10 mouse cellular contexts compared by ENCODE assay signal in genomic region chr6:90288265-90288664, GRCm38 (mm10). TPM values are rescaled to one million over a fixed set of nuclear protein-coding genes. Genes with fewer than 3 reads are reported as not detected.
A peak's percentile ranks its signal among the peaks of the same experiment; 100 is the strongest.
DNase-seq lines count a peak whose midpoint lies in the region; ATAC-seq and TF ChIP-seq lines count a peak whose summit lies in the region.
"Had no signal": no experiment of that assay in that cellular context is flagged by ENCODE, and none has a peak within 500 bp of the region (broad histone marks: within the 10 kb centered on the region; RNA-seq: fewer than 3 reads in every experiment).

No protein-coding gene starts in this region.

- peak; percentile 44 for DNase-seq in hindbrain, postnatal 0 days (ENCODE audit: low spot score)
- peak; percentile 22 for DNase-seq in midbrain, postnatal 0 days (ENCODE audit: low spot score)
- no peak for DNase-seq in midbrain, embryonic 10.5 days (ENCODE audit: low spot score)
- DNase-seq in brain, embryonic 14.5 days (ENCODE audit: low read depth), result peak; percentile 7
- DNase-seq in retina, postnatal 1 day, result peak; percentile 17
- DNase-seq in hindbrain, embryonic 11.5 days (ENCODE audit: low spot score), result no peak

- H3K36me3 ChIP-seq in hindbrain, postnatal 0 days (ENCODE audit: insufficient read depth, low read length), result no peaks in the 10 kb centered on the region
- no peaks in the 10 kb centered on the region for H3K36me3 ChIP-seq in hindbrain, embryonic 12.5 days
- H3K36me3 ChIP-seq in midbrain, postnatal 0 days (ENCODE audit: insufficient read depth, low read length), result no peaks in the 10 kb centered on the region
- H3K36me3 ChIP-seq in midbrain, embryonic 10.5 days, result no peaks in the 10 kb centered on the region
- H3K36me3 ChIP-seq in hindbrain, embryonic 11.5 days (ENCODE audit: control insufficient read depth, insufficient read depth, low read length), result no peaks in the 10 kb centered on the region
- H3K36me3 ChIP-seq: forebrain, embryonic 12.5 days had no signal

- no peaks in the 10 kb centered on the region for H3K9me3 ChIP-seq in hindbrain, postnatal 0 days (ENCODE audit: low read length)
- H3K9me3 ChIP-seq in hindbrain, embryonic 12.5 days (replicated peaks), result peaks cover 7% of the 10 kb centered on the region
- no peaks in the 10 kb centered on the region for H3K9me3 ChIP-seq in midbrain, postnatal 0 days (ENCODE audit: low read length)
- peaks cover 25% of the 10 kb centered on the region for H3K9me3 ChIP-seq in midbrain, embryonic 10.5 days (replicated peaks)
- no peaks in the 10 kb centered on the region for H3K9me3 ChIP-seq in hindbrain, embryonic 11.5 days (ENCODE audit: control insufficient read depth, low read length)

- no peaks in the 10 kb centered on the region for H3K27me3 ChIP-seq in hindbrain, postnatal 0 days (ENCODE audit: insufficient read depth, low read length)
- no peaks in the 10 kb centered on the region for H3K27me3 ChIP-seq in hindbrain, embryonic 12.5 days
- H3K27me3 ChIP-seq in midbrain, postnatal 0 days (ENCODE audit: insufficient read depth, low read length), result no peaks in the 10 kb centered on the region
- no peaks in the 10 kb centered on the region for H3K27me3 ChIP-seq in midbrain, embryonic 10.5 days (ENCODE audit: low read depth, poor library complexity, severe bottlenecking)
- H3K27me3 ChIP-seq in hindbrain, embryonic 11.5 days (ENCODE audit: control insufficient read depth, insufficient read depth, low read length), result no peaks in the 10 kb centered on the region
- H3K27me3 ChIP-seq: forebrain, embryonic 12.5 days had no signal

- no peak overlapping the region for H3K4me3 ChIP-seq in hindbrain, postnatal 0 days (ENCODE audit: low read length)
- no peak overlapping the region for H3K4me3 ChIP-seq in hindbrain, embryonic 12.5 days
- H3K4me3 ChIP-seq in midbrain, postnatal 0 days (ENCODE audit: low read depth, low read length), result no peak overlapping the region
- H3K4me3 ChIP-seq in midbrain, embryonic 10.5 days, result no peak overlapping the region
- no peak overlapping the region for H3K4me3 ChIP-seq in hindbrain, embryonic 11.5 days (ENCODE audit: low read depth, low read length)
- H3K4me3 ChIP-seq: forebrain, embryonic 12.5 days had no signal

- TF ChIP-seq CTCF in hindbrain, postnatal 0 days (IDR thresholded peaks at IDR 0.05; ENCODE audit: low read depth), result peak; percentile 59
- peak; percentile 58 for TF ChIP-seq CTCF in midbrain, postnatal 0 days (IDR thresholded peaks at IDR 0.05)
- TF ChIP-seq CTCF in brain, embryonic 14.5 days (IDR thresholded peaks at IDR 0.05; ENCODE audit: borderline replicate concordance, extremely low read depth, insufficient read depth, insufficient read length), result peak; percentile 35; the same call in 1 of the 2 replicates

- H3K4me1 ChIP-seq in hindbrain, postnatal 0 days (ENCODE audit: insufficient read depth, low read length), result no peaks in the 10 kb centered on the region
- no peaks in the 10 kb centered on the region for H3K4me1 ChIP-seq in hindbrain, embryonic 12.5 days
- no peaks in the 10 kb centered on the region for H3K4me1 ChIP-seq in midbrain, postnatal 0 days (ENCODE audit: insufficient read depth, low read length)
- no peaks in the 10 kb centered on the region for H3K4me1 ChIP-seq in midbrain, embryonic 10.5 days
- no peaks in the 10 kb centered on the region for H3K4me1 ChIP-seq in hindbrain, embryonic 11.5 days (replicated peaks; ENCODE audit: control insufficient read depth, insufficient read depth, low read length)
- H3K4me1 ChIP-seq: forebrain, embryonic 12.5 days had no signal

- no peak for ATAC-seq in hindbrain, postnatal 0 days
- no peak for ATAC-seq in hindbrain, embryonic 12.5 days (ENCODE audit: low FRiP score)
- ATAC-seq in midbrain, postnatal 0 days (ENCODE audit: low FRiP score), result no peak
- ATAC-seq in hindbrain, embryonic 11.5 days (ENCODE audit: low FRiP score), result no peak

- no peak overlapping the region for H3K27ac ChIP-seq in hindbrain, postnatal 0 days
- H3K27ac ChIP-seq in hindbrain, embryonic 12.5 days, result no peak overlapping the region
- H3K27ac ChIP-seq in midbrain, postnatal 0 days (ENCODE audit: low read depth, low read length), result no peak overlapping the region
- H3K27ac ChIP-seq in midbrain, embryonic 10.5 days (replicated peaks), result no peak overlapping the region
- no peak overlapping the region for H3K27ac ChIP-seq in hindbrain, embryonic 11.5 days (ENCODE audit: low read depth, low read length)
- H3K27ac ChIP-seq: forebrain, embryonic 12.5 days had no signal

- no peak overlapping the region for H3K4me2 ChIP-seq in hindbrain, postnatal 0 days (ENCODE audit: low read depth, low read length)
- H3K4me2 ChIP-seq in hindbrain, embryonic 12.5 days (replicated peaks), result no peak overlapping the region
- H3K4me2 ChIP-seq in midbrain, postnatal 0 days (ENCODE audit: low read depth, low read length, poor library complexity, severe bottlenecking), result no peak overlapping the region
- H3K4me2 ChIP-seq in hindbrain, embryonic 11.5 days (replicated peaks; ENCODE audit: low read depth, low read length), result no peak overlapping the region
- H3K4me2 ChIP-seq: forebrain, embryonic 12.5 days had no signal

- WGBS in hindbrain, postnatal 0 days, result 59% methylated on average over 12 of the region's 12 CpGs
- WGBS in hindbrain, embryonic 12.5 days, result 59% methylated on average over 12 of the region's 12 CpGs
- 57% methylated on average over 12 of the region's 12 CpGs for WGBS in midbrain, postnatal 0 days
- WGBS in midbrain, embryonic 10.5 days, result 59% methylated on average over 12 of the region's 12 CpGs
- 51% methylated on average over 12 of the region's 12 CpGs for WGBS in hindbrain, embryonic 11.5 days

- no peak overlapping the region for H3K9ac ChIP-seq in hindbrain, postnatal 0 days (replicated peaks; ENCODE audit: low read length)
- H3K9ac ChIP-seq in hindbrain, embryonic 12.5 days, result no peak overlapping the region
- no peak overlapping the region for H3K9ac ChIP-seq in midbrain, postnatal 0 days (replicated peaks; ENCODE audit: low read length, poor library complexity, severe bottlenecking)
- H3K9ac ChIP-seq in hindbrain, embryonic 11.5 days (ENCODE audit: low read depth, low read length), result no peak overlapping the region
- H3K9ac ChIP-seq: forebrain, embryonic 12.5 days had no signal

- TF ChIP-seq POLR2A in brain, embryonic 14.5 days (IDR thresholded peaks at IDR 0.05; ENCODE audit: borderline replicate concordance, extremely low read depth, insufficient read depth, insufficient read length, poor library complexity, severe bottlenecking), result no peak

RNA-seq across cellular contexts. Expression of gene BC048671, which starts 12.8 kb away (rescaled TPM):
- not detected in 2 replicates for total RNA-seq in hindbrain, postnatal 0 days (2014; rRNA removed)
- polyA plus RNA-seq in hindbrain, postnatal 0 days (2015; fragmentation: Nextera tagmentation; extraction: Ambion mirVana), result not detected in 2 replicates
- polyA plus RNA-seq in hindbrain, embryonic 12.5 days (2016; fragmentation: Nextera tagmentation; extraction: Ambion mirVana), result not detected in 2 replicates
- not detected in 2 replicates for total RNA-seq in midbrain, postnatal 0 days (2014; rRNA removed)
- not detected in 2 replicates for polyA plus RNA-seq in midbrain, postnatal 0 days (2015; fragmentation: Nextera tagmentation; extraction: Ambion mirVana)
- polyA plus RNA-seq in midbrain, embryonic 10.5 days (2016; fragmentation: Nextera tagmentation; extraction: Ambion mirVana), result not detected in 2 replicates
- not detected in 2 replicates for polyA plus RNA-seq in brain, embryonic 14.5 days (2012; rRNA removed)
- not detected in 2 replicates for polyA plus RNA-seq in hindbrain, embryonic 11.5 days (2014; fragmentation: Nextera tagmentation; extraction: Ambion mirVana)
- total RNA-seq: megakaryocyte-erythroid progenitor cell, adult 5-6 weeks had no signal
- polyA plus RNA-seq: forebrain, embryonic 12.5 days; intestine, embryonic 14.5 days had no signal

RNA-seq across cellular contexts. Expression of gene Chst13, which starts 36.7 kb away (rescaled TPM):
- 0.11 and 0.21 TPM in 2 replicates for total RNA-seq in hindbrain, postnatal 0 days (2014; rRNA removed)
- 0.20 and 0.35 TPM in 2 replicates for polyA plus RNA-seq in hindbrain, postnatal 0 days (2015; fragmentation: Nextera tagmentation; extraction: Ambion mirVana)
- polyA plus RNA-seq in hindbrain, embryonic 12.5 days (2016; fragmentation: Nextera tagmentation; extraction: Ambion mirVana), result 0.17 TPM in 1 of 2 replicates, not detected in the other
- total RNA-seq in midbrain, postnatal 0 days (2014; rRNA removed), result not detected in 2 replicates
- polyA plus RNA-seq in midbrain, postnatal 0 days (2015; fragmentation: Nextera tagmentation; extraction: Ambion mirVana), result 0.44 TPM in 1 of 2 replicates, not detected in the other
- 0.11 TPM in 1 of 2 replicates, not detected in the other for polyA plus RNA-seq in midbrain, embryonic 10.5 days (2016; fragmentation: Nextera tagmentation; extraction: Ambion mirVana)
- 0.06 and 0.34 TPM in 2 replicates for polyA plus RNA-seq in brain, embryonic 14.5 days (2012; rRNA removed)
- 0.27 TPM in 1 of 2 replicates, not detected in the other for polyA plus RNA-seq in hindbrain, embryonic 11.5 days (2014; fragmentation: Nextera tagmentation; extraction: Ambion mirVana)
- total RNA-seq: megakaryocyte-erythroid progenitor cell, adult 5-6 weeks had no signal
- polyA plus RNA-seq: forebrain, embryonic 12.5 days had no signal

RNA-seq across cellular contexts. Expression of gene Vmn1r54, which starts 42.2 kb away (rescaled TPM):
- total RNA-seq in hindbrain, postnatal 0 days (2014; rRNA removed), result not detected in 2 replicates
- polyA plus RNA-seq in hindbrain, postnatal 0 days (2015; fragmentation: Nextera tagmentation; extraction: Ambion mirVana), result not detected in 2 replicates
- 0.08 TPM in 1 of 2 replicates, not detected in the other for polyA plus RNA-seq in hindbrain, embryonic 12.5 days (2016; fragmentation: Nextera tagmentation; extraction: Ambion mirVana)
- total RNA-seq in midbrain, postnatal 0 days (2014; rRNA removed), result not detected in 2 replicates
- not detected in 2 replicates for polyA plus RNA-seq in midbrain, postnatal 0 days (2015; fragmentation: Nextera tagmentation; extraction: Ambion mirVana)
- polyA plus RNA-seq in midbrain, embryonic 10.5 days (2016; fragmentation: Nextera tagmentation; extraction: Ambion mirVana), result not detected in 2 replicates
- polyA plus RNA-seq in brain, embryonic 14.5 days (2012; rRNA removed), result not detected in 2 replicates
- polyA plus RNA-seq in hindbrain, embryonic 11.5 days (2014; fragmentation: Nextera tagmentation; extraction: Ambion mirVana), result not detected in 2 replicates
- total RNA-seq: megakaryocyte-erythroid progenitor cell, adult 5-6 weeks had no signal
- polyA plus RNA-seq: forebrain, embryonic 12.5 days; intestine, embryonic 14.5 days had no signal

RNA-seq across cellular contexts. Expression of gene Uroc1, which starts 44.8 kb away (rescaled TPM):
- total RNA-seq in hindbrain, postnatal 0 days (2014; rRNA removed), result 0.07 TPM in 1 of 2 replicates, not detected in the other
- polyA plus RNA-seq in hindbrain, postnatal 0 days (2015; fragmentation: Nextera tagmentation; extraction: Ambion mirVana), result 0.04 TPM in 1 of 2 replicates, not detected in the other
- polyA plus RNA-seq in hindbrain, embryonic 12.5 days (2016; fragmentation: Nextera tagmentation; extraction: Ambion mirVana), result not detected in 2 replicates
- total RNA-seq in midbrain, postnatal 0 days (2014; rRNA removed), result not detected in 2 replicates
- polyA plus RNA-seq in midbrain, postnatal 0 days (2015; fragmentation: Nextera tagmentation; extraction: Ambion mirVana), result not detected in 2 replicates
- not detected in 2 replicates for polyA plus RNA-seq in midbrain, embryonic 10.5 days (2016; fragmentation: Nextera tagmentation; extraction: Ambion mirVana)
- polyA plus RNA-seq in brain, embryonic 14.5 days (2012; rRNA removed), result 0.03 TPM in 1 of 2 replicates, not detected in the other
- not detected in 2 replicates for polyA plus RNA-seq in hindbrain, embryonic 11.5 days (2014; fragmentation: Nextera tagmentation; extraction: Ambion mirVana)
- total RNA-seq: megakaryocyte-erythroid progenitor cell, adult 5-6 weeks had no signal
- polyA plus RNA-seq: forebrain, embryonic 12.5 days; intestine, embryonic 14.5 days had no signal

Comparison
In these comparisons a context has a peak if more than half of its experiments do, and no peak if none do; other contexts are left out.
1. DNase-seq: peak in hindbrain, postnatal 0 days (single experiment), midbrain, postnatal 0 days (single experiment), brain, embryonic 14.5 days (single experiment) and retina, postnatal 1 day (single experiment); none in midbrain, embryonic 10.5 days (single experiment) and hindbrain, embryonic 11.5 days (single experiment).
2. Peak in every context shown above with its lines, with median percentiles within 50 percentile points of each other: CTCF ChIP-seq.